9 mouse cellular contexts compared by ENCODE assay signal in genomic region chr6:131421572-131421971, GRCm38 (mm10). TPM values are rescaled to one million over a fixed set of nuclear protein-coding genes. Genes with fewer than 3 reads are reported as not detected.
DNase-seq lines count a peak whose midpoint lies in the region; ATAC-seq and TF ChIP-seq lines count a peak whose summit lies in the region.
"Had no signal": no experiment of that assay in that cellular context is flagged by ENCODE, and none has a peak within 500 bp of the region (broad histone marks: within the 10 kb centered on the region; RNA-seq: fewer than 3 reads in every experiment).

No protein-coding gene starts in this region.

- H3K27ac ChIP-seq in intestine, postnatal 0 days (ENCODE audit: low read depth, low read length) = no peak overlapping the region
- no peak overlapping the region for H3K27ac ChIP-seq in intestine, embryonic 16.5 days (ENCODE audit: low read length)
- H3K27ac ChIP-seq in ES-E14 (ENCODE audit: insufficient read depth, low read depth, low read length, poor library complexity, severe bottlenecking) = no peak overlapping the region
- no peak overlapping the region for H3K27ac ChIP-seq in kidney, embryonic 15.5 days
- H3K27ac ChIP-seq in hindbrain, embryonic 14.5 days = no peak overlapping the region
- H3K27ac ChIP-seq: embryonic facial prominence, embryonic 15.5 days had no signal

- H3K27me3 ChIP-seq in intestine, postnatal 0 days (replicated peaks; ENCODE audit: control insufficient read depth, insufficient read depth, low read length) = no peaks in the 10 kb centered on the region
- no peaks in the 10 kb centered on the region for H3K27me3 ChIP-seq in intestine, embryonic 16.5 days (replicated peaks; ENCODE audit: control insufficient read depth, insufficient read depth, low read length)
- H3K27me3 ChIP-seq in kidney, embryonic 15.5 days = no peaks in the 10 kb centered on the region
- H3K27me3 ChIP-seq in hindbrain, embryonic 14.5 days (ENCODE audit: control insufficient read depth, insufficient read depth, low read length) = no peaks in the 10 kb centered on the region
- H3K27me3 ChIP-seq: embryonic facial prominence, embryonic 15.5 days had no signal

- no peak overlapping the region for H3K9ac ChIP-seq in intestine, postnatal 0 days (ENCODE audit: low read depth, low read length)
- H3K9ac ChIP-seq in intestine, embryonic 16.5 days (ENCODE audit: low read depth, low read length) = no peak overlapping the region
- H3K9ac ChIP-seq in ES-E14 (ENCODE audit: insufficient read depth, low read depth, low read length, poor library complexity, severe bottlenecking) = no peak overlapping the region
- no peak overlapping the region for H3K9ac ChIP-seq in kidney, embryonic 15.5 days
- H3K9ac ChIP-seq in hindbrain, embryonic 14.5 days = no peak overlapping the region
- H3K9ac ChIP-seq: embryonic facial prominence, embryonic 15.5 days had no signal

- no peak overlapping the region for H3K4me2 ChIP-seq in intestine, postnatal 0 days (replicated peaks; ENCODE audit: low read depth)
- H3K4me2 ChIP-seq in intestine, embryonic 16.5 days (ENCODE audit: low read depth, low read length) = no peak overlapping the region
- no peak overlapping the region for H3K4me2 ChIP-seq in kidney, embryonic 15.5 days
- no peak overlapping the region for H3K4me2 ChIP-seq in hindbrain, embryonic 14.5 days (replicated peaks)
- H3K4me2 ChIP-seq: embryonic facial prominence, embryonic 15.5 days had no signal

- DNase-seq in ES-E14 (ENCODE audit: low read depth, low spot score) = peak; percentile 48
- peak; percentile 21 for DNase-seq in c-Kit-negative CD71-positive TER-119-positive erythroid progenitor cells, embryonic 14.5 days (ENCODE audit: low read depth, low spot score)
- no peak for DNase-seq in layer of hippocampus, postnatal 25 days (ENCODE audit: extremely low spot score in 1 of 2, low spot score in 1 of 2)
- DNase-seq in hindbrain, embryonic 14.5 days (ENCODE audit: low spot score) = no peak

- no peak overlapping the region for H3K4me3 ChIP-seq in intestine, postnatal 0 days (ENCODE audit: low read depth, low read length)
- H3K4me3 ChIP-seq in intestine, embryonic 16.5 days (ENCODE audit: low read length) = no peak overlapping the region
- no peak overlapping the region for H3K4me3 ChIP-seq in ES-E14 (ENCODE audit: insufficient read depth in 1 of 2, low read depth in 1 of 2, low read length in 2 of 2, poor library complexity in 1 of 2, severe bottlenecking in 1 of 2)
- no peak overlapping the region for H3K4me3 ChIP-seq in kidney, embryonic 15.5 days (replicated peaks)
- H3K4me3 ChIP-seq in hindbrain, embryonic 14.5 days (replicated peaks; ENCODE audit: low read length) = no peak overlapping the region
- H3K4me3 ChIP-seq: embryonic facial prominence, embryonic 15.5 days had no signal

- no peaks in the 10 kb centered on the region for H3K4me1 ChIP-seq in intestine, postnatal 0 days (replicated peaks; ENCODE audit: control insufficient read depth, insufficient read depth, low read length)
- H3K4me1 ChIP-seq in intestine, embryonic 16.5 days (ENCODE audit: control insufficient read depth, insufficient read depth, low read length) = no peaks in the 10 kb centered on the region
- H3K4me1 ChIP-seq in ES-E14 (ENCODE audit: control insufficient read depth in 2 of 2, insufficient read depth in 2 of 2, low read length in 2 of 2, poor library complexity in 1 of 2) = no peaks in the 10 kb centered on the region; a peak in 1 of 4 replicates
- H3K4me1 ChIP-seq in kidney, embryonic 15.5 days = 0 out of 2 replicates have a peak, but pooled peaks cover 2% of the 10 kb centered on the region
- no peaks in the 10 kb centered on the region for H3K4me1 ChIP-seq in hindbrain, embryonic 14.5 days (replicated peaks; ENCODE audit: control insufficient read depth, insufficient read depth, low read length)
- H3K4me1 ChIP-seq: embryonic facial prominence, embryonic 15.5 days had no signal

- ATAC-seq in intestine, postnatal 0 days = no peak
- ATAC-seq in intestine, embryonic 16.5 days = no peak
- 0 out of 2 replicates have a peak, but pooled peaks have one; percentile 12 for ATAC-seq in kidney, embryonic 15.5 days (replicated peaks; ENCODE audit: low FRiP score)
- peak; percentile 91 for ATAC-seq in megakaryocyte-erythroid progenitor cell, adult 5-6 weeks (replicated peaks; ENCODE audit: low FRiP score, low TSS enrichment, poor library complexity, severe bottlenecking)
- no peak for ATAC-seq in hindbrain, embryonic 14.5 days (ENCODE audit: low FRiP score)

- no peaks in the 10 kb centered on the region for H3K9me3 ChIP-seq in intestine, postnatal 0 days (ENCODE audit: control insufficient read depth)
- H3K9me3 ChIP-seq in intestine, embryonic 16.5 days (ENCODE audit: control insufficient read depth, low read length) = no peaks in the 10 kb centered on the region
- no peaks in the 10 kb centered on the region for H3K9me3 ChIP-seq in ES-E14 (ENCODE audit: control insufficient read depth, insufficient read depth, low read depth, low read length)
- no peaks in the 10 kb centered on the region for H3K9me3 ChIP-seq in kidney, embryonic 15.5 days (replicated peaks)
- no peaks in the 10 kb centered on the region for H3K9me3 ChIP-seq in hindbrain, embryonic 14.5 days (ENCODE audit: control insufficient read depth, low read length)
- H3K9me3 ChIP-seq: embryonic facial prominence, embryonic 15.5 days had no signal

- WGBS in intestine, postnatal 0 days = 68% methylated on average over 3 of the region's 3 CpGs
- WGBS in intestine, embryonic 16.5 days = 74% methylated on average over 3 of the region's 3 CpGs
- WGBS in kidney, embryonic 15.5 days = 73% methylated on average over 3 of the region's 3 CpGs
- WGBS in hindbrain, embryonic 14.5 days = 76% methylated on average over 3 of the region's 3 CpGs

- in situ Hi-C loops in ES-E14 (cut with MboI; ENCODE audit: low sequenced_read_pairs in 2 of 2, unreplicated experiment in 2 of 2) = no loop called here

- TF ChIP-seq CTCF in intestine, postnatal 0 days (IDR thresholded peaks at IDR 0.05; ENCODE audit: low read depth) = peak; percentile 77

- H3K36me3 ChIP-seq in intestine, postnatal 0 days (ENCODE audit: control insufficient read depth, insufficient read depth) = no peaks in the 10 kb centered on the region
- no peaks in the 10 kb centered on the region for H3K36me3 ChIP-seq in intestine, embryonic 16.5 days (ENCODE audit: control insufficient read depth, insufficient read depth, low read length)
- no peaks in the 10 kb centered on the region for H3K36me3 ChIP-seq in ES-E14 (ENCODE audit: control insufficient read depth, insufficient read depth, low read length, poor library complexity, severe bottlenecking)
- no peaks in the 10 kb centered on the region for H3K36me3 ChIP-seq in kidney, embryonic 15.5 days
- H3K36me3 ChIP-seq in hindbrain, embryonic 14.5 days (replicated peaks; ENCODE audit: control insufficient read depth, insufficient read depth) = no peaks in the 10 kb centered on the region
- H3K36me3 ChIP-seq: embryonic facial prominence, embryonic 15.5 days had no signal

TF ChIP-seq in ES-E14, 5 proteins besides CTCF, POLR2A, EP300 and RAD21:
- TF ChIP-seq ZC3H11A (IDR thresholded peaks at IDR 0.05; ENCODE audit: borderline replicate concordance, low read depth, low read length) = peak; percentile 23; the same call in 1 of the 2 replicates
- no peak for TF ChIP-seq MAFK (IDR thresholded peaks at IDR 0.05; ENCODE audit: insufficient read depth, low read depth, low read length)

RNA-seq across cellular contexts. Expression of gene Ybx3, which starts 33.3 kb away (rescaled TPM):
- 33.9 and 39.9 TPM in 2 replicates for polyA plus RNA-seq in intestine, postnatal 0 days (2015; fragmentation: Nextera tagmentation; extraction: Ambion mirVana)
- polyA plus RNA-seq in intestine, embryonic 16.5 days (2015; fragmentation: Nextera tagmentation; extraction: Ambion mirVana) = 31.7 and 33.8 TPM in 2 replicates
- 275 and 332 TPM in 2 replicates for total RNA-seq in ES-E14 (2012; rRNA removed)
- polyA plus RNA-seq in kidney, embryonic 15.5 days (2015; fragmentation: Nextera tagmentation; extraction: Ambion mirVana) = 50.3 and 62.9 TPM in 2 replicates
- 620 and 624 TPM in 2 replicates for total RNA-seq in megakaryocyte-erythroid progenitor cell, adult 5-6 weeks (2014; fragmentation: Nextera tagmentation)
- 689 and 900 TPM in 2 replicates for total RNA-seq in megakaryocyte-erythroid progenitor cell, adult 5-6 weeks (2017)
- 10 to 100 TPM; 45.9 to 48.5 TPM for total RNA-seq in layer of hippocampus, postnatal 25 days (2021)
- 30.6 and 33.4 TPM in 2 replicates for polyA plus RNA-seq in hindbrain, embryonic 14.5 days (2014; fragmentation: Nextera tagmentation; extraction: Ambion mirVana)

Comparison
In these comparisons a context has a peak if more than half of its experiments do, and no peak if none do; other contexts are left out.
1. ATAC-seq: peak in kidney, embryonic 15.5 days (single experiment) and megakaryocyte-erythroid progenitor cell, adult 5-6 weeks (single experiment); none in intestine, postnatal 0 days (single experiment), intestine, embryonic 16.5 days (single experiment) and hindbrain, embryonic 14.5 days (single experiment).
2. DNase-seq: peak in ES-E14 (single experiment) and c-Kit-negative CD71-positive TER-119-positive erythroid progenitor cells, embryonic 14.5 days (single experiment); none in layer of hippocampus, postnatal 25 days (0 of 2) and hindbrain, embryonic 14.5 days (single experiment).